Mouse (Mus musculus): ENCODE measurements at regions not wholly inside any gene's neighbourhood (a gene's known extent, or its start where the extent isn't known, plus 50 kb on each side); places are given as distances from the start of the nearest gene placed in this dataset.

DNA sequence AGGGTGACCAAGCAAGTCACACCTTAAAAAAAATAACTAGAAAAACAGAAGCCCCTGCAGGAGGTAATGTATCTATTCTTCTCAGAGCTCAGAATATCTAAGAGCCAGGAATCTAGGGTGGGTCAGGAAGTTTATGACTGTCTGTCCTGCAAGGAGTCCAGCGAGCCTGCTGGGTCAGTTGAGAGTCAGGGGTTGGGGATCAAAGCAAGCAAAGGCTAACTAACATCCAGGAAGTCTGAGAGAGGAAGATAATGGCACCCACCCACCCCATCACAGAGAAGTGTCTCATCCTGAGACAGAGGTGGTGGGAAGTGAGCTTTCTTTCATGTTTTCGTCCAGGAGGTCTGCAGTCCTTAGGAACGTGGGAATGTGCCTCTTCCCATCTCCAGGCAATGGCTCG is 116.4 kb upstream of the Slc44a1 start:
- intact Hi-C loops (cut with DNase I): loop anchor here (5.0 kb wide), 1 partner anchor 57 kb away; no protein-coding TSS in a partner anchor
- DNase-seq (ENCODE audit: low spot score): no peak

DNA sequence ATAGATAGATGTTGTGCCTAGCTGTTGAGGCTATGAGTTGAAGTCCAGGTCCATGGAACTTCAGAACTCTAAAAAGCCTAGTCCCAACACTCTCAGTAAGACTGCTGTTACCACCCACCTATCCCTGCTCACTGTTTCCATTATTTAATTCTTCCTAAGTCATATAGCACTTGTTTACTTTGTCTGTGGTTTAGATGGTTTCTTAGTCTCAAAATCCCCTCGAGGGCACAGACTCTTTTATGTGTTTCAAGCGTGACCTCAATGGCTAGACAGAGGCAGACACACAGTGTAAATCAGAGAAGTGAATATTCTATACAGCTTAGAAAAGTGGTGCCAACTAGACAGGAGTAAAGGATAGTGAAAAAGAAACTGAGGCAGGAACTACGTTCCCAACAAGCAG is 117.0 kb upstream of the Slc44a1 start:
- intact Hi-C loops (cut with DNase I): loop anchor here (5.0 kb wide), 1 partner anchor 56 kb away; no protein-coding TSS in a partner anchor
- no peak for DNase-seq (ENCODE audit: low spot score)

DNA sequence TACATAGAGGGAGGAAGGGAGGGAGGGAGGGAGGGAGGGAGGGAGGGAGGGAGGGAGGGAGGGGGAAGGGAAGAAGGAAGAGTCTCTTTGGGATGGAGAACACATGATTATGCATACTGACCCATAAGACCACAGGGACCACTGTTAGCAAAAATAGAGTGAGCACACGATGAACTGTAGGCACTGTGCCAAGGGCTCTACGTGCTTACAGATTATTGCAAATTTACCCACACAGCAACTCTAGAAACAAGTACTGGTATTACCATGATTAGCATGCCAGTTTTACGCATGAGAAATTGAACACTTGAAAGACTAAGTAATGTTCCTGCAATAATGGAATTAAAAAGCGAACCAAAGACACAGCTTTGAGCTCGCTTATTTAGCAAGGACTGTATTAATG is 117.7 kb upstream of the Slc44a1 start:
- DNase-seq (ENCODE audit: low spot score): no peak
- intact Hi-C loops (cut with DNase I): loop anchor here (5.0 kb wide), 1 partner anchor 55 kb away; no protein-coding TSS in a partner anchor

DNA sequence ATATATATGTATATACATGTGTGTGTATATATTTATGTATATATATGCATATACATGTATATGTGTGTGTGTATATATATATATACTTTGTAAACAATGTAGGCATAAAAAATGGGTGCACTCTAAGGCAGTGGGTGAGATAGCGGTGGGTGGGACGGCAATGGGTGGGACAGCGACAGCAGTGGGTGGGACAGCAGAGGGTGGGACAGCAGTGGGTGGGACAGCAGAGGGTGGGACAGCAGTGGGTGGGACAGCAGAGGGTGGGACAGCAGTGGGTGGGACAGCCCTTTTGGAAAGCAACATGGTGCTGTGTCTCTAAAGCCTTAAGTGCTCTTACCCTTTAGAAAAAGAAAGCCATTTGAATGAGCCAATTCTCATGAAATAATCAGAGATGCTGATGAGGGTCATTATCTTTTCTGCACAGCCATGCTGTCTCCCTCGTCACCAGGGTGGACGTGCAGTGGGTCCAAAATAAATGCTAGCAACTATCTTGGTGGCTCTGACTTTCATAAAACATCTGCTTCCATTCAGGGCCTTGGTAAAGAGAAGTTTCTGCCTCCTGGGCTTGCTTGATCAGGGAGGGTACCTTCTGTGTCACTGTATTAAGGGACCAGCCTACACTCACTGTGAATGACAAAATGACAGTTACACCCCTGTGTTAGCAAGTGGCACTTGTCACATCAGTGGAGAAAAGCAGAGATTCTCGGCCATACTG is 119.3 kb upstream of the Slc44a1 start:
- intact Hi-C loops (cut with DNase I): loop anchor here (5.0 kb wide), 1 partner anchor 54 kb away; no protein-coding TSS in a partner anchor
- DNase-seq (ENCODE audit: low spot score): no peak

GRCm38 (mm10) chr4:53319051-53319450 is 121.2 kb upstream of the Slc44a1 start:
- DNase-seq (ENCODE audit: low spot score): no peak
- intact Hi-C loops (cut with DNase I): no loop called here

DNA sequence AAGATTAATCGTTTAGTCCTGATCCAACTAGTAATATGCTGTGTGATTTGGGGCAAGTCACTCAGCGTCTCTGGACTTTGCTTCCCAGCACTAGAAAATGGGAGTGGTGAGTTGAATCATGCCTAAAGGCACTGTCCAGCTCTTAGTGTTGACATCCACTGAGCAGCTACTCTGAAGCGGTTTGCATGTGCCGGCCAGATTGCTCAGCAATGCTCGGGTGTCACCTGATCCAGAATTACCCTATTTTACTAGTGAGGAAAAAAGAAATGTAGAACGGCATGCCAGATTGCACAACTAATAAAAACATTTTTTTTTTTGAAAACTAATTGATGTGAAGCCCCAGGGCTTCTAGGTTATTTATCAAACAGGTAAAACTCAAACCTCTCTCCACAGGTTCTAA is 122.0 kb upstream of the Slc44a1 start:
- no peak for DNase-seq (ENCODE audit: low spot score)
- intact Hi-C loops (cut with DNase I): no loop called here

- DNase-seq (ENCODE audit: low spot score): no peak
- intact Hi-C loops (cut with DNase I): no loop called here
Measured at GRCm38 (mm10) chr4:53317453-53317824, 122.8 kb upstream of the Slc44a1 start.

GRCm38 (mm10) chr4:53316796-53317452 is 123.3 kb upstream of the Slc44a1 start:
- intact Hi-C loops (cut with DNase I): no loop called here
- no peak for DNase-seq (ENCODE audit: low spot score)

- intact Hi-C loops (cut with DNase I): no loop called here
- DNase-seq (ENCODE audit: low spot score): no peak
Measured at GRCm38 (mm10) chr4:53315876-53316762, 124.1 kb upstream of the Slc44a1 start.

DNA sequence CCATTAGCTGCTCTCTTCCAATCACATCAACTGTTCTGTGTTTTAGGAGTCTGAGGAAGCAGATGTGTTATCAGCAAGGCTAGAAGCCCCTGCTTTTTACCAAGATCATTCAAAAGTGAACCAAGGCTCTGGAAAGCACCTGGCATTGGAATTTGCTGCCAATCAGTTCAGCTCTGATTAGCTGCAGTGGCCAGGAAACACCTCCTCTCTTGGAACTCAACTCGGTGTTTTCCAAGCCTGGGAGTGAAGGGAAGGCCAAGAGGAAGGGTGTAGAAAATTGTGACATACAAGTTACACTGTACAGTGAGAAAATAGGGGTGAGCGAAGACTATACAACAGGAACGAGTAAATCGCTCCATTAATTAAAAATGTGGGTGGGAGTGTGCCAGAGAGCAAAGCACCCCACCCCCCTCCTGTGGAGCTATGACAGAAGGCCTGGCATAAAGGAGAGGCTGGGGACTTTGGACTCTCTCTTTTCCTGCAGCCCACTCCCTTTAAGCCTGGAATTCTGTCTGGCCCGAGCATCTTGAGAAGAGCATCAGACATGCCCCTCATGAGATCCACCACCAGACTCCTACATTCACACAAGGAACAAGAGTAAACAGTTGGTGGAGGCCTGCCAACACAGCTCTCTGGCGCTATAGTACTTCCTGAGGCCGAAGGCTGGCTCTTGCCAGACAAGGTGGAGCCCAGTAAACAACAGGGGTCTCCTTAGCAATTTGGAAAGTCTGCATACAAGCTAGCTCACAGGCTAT is 124.9 kb upstream of the Slc44a1 start:
- intact Hi-C loops (cut with DNase I): no loop called here
- DNase-seq (ENCODE audit: low spot score): no peak

DNA sequence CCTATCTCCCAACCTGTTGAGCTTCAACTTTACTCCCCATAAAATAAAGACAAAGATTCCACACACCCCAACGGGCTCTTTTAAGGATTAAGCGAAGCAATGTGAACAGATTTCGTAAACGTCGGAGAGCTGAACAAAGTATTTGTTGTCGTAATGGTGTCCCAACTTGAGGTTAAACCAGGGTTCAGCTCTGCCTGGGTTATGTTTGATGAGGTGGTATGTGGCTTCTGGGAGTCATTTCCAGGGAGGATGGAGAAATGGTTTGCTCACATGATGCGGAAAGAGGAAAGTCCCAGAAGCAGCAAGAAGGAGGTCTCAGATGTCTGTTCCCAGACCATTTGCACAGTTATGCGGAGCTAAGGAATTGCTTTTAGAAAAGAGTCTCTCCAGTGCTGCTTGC is 126.1 kb upstream of the Slc44a1 start:
- DNase-seq (ENCODE audit: low spot score): no peak
- intact Hi-C loops (cut with DNase I): no loop called here

- intact Hi-C loops (cut with DNase I): no loop called here
- no peak for DNase-seq (ENCODE audit: low spot score)
Measured at GRCm38 (mm10) chr4:53307121-53307520, 133.1 kb upstream of the Slc44a1 start.

DNA sequence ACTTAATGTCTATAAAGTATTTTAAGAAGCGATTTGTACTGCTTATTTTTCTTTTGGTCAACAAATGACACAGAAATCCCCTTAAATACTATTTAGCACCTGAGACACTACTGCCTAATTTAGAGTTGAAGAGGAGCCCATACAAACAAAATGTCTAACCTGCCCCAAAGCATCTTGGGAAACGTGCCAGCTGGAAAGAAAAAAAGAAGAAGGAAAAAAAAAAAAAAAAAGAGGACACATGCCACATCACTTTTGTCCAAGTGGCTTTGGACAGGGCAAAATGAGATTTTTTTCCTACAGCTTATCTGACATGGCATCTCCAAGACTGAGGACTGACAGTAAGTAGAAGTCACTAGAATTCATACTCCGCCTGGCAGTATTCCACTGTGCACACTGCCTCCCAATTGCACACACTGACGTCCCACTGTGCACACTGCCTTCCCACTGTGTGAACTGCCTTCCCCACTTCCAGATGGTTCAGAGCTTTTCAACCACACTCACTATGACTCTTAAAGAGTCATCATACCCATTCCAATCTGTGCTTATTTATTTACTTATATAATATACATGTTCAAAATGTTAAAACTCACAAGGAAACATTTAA is 135.3 kb upstream of the Slc44a1 start:
- intact Hi-C loops (cut with DNase I): no loop called here
- no peak for DNase-seq (ENCODE audit: low spot score)

DNA sequence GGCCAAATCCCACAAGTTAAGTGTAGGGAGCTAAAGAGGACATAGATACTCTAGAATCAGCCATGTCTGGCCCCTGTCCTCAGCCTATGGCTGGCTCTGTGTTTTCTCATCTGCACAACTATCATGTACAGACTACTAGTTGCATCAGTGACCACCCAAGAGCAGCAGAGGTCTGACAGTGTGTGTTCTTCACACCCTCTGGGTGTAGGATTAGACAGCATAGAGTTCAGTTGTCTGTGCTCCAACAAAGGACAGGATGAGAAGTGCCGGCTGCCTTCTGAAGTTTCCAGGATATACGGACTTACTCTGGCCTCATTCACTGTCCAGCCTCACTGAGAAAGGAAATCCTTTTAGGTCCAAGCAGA is 135.9 kb upstream of the Slc44a1 start:
- no peak for DNase-seq (ENCODE audit: low spot score)
- intact Hi-C loops (cut with DNase I): no loop called here

- intact Hi-C loops (cut with DNase I): no loop called here
- DNase-seq (ENCODE audit: low spot score): no peak
Measured at GRCm38 (mm10) chr4:53303621-53304289, 136.5 kb upstream of the Slc44a1 start.

GRCm38 (mm10) chr4:53297975-53298374 is 138.3 kb upstream of the Abca1 start:
- DNase-seq (ENCODE audit: low spot score): no peak
- intact Hi-C loops (cut with DNase I): no loop called here

DNA sequence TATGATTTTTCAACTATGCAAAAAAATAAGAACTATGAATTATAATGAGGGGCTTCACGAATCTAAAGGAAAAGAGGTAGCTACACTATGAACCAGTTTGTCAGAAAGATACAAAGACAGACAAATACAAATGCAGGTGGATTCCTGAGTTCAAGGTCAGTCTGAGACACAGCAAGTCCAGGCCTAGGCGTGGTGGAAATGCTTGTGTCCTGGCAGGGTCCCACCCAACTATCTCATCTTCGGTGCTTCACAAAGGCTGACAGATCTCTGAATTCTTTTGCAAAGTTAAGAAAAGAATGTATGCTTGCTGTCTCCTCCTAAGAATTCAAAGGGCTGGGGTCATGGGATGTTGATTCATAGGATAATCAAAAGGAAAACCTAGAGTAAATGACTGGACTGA is 132.9 kb upstream of the Abca1 start:
- intact Hi-C loops (cut with DNase I): no loop called here
- no peak for DNase-seq (ENCODE audit: low spot score)

- DNase-seq (ENCODE audit: low spot score): no peak
Measured at GRCm38 (mm10) chr4:53277741-53278525, 118.2 kb upstream of the Abca1 start.

More at GRCm38 (mm10) chr4:53277741-53278525, 118.2 kb upstream of the Abca1 start:
- intact Hi-C loops (cut with DNase I): no loop called here
